Mouse (Mus musculus): Measurements from ENCODE around the gene Speg.

DNA sequence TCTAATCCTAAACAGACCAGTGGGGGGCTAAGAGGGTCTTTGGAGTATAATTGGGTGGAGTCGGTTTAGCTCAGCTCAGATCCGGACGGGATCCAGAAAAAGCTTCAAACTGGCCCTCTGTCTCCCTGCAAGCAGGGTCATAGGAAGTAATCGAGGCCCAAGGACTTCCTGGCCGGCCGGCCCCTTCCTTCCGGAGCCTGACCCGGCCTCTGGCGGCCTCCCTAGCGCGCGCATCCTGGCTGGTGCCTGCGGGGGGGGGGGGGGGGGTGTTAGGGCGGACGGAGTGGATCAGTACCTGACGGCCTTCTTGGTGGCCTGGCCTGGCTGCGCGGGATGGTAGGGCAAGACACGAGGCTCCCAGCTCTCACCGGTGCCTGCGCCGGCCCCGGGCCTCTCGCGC lies 103.4 kb downstream of the Speg start:
- TF ChIP-seq POLR2A (IDR thresholded peaks at IDR 0.05; ENCODE audit: low read depth, low read length), result no peak
- TF ChIP-seq CTCF (conservative IDR thresholded peaks at IDR 0.05; ENCODE audit: insufficient read depth, insufficient read length, low read depth, low read length), result no peak
